Comparison of ENCODE assay signal across 21 mouse cellular contexts in the genomic region with DNA sequence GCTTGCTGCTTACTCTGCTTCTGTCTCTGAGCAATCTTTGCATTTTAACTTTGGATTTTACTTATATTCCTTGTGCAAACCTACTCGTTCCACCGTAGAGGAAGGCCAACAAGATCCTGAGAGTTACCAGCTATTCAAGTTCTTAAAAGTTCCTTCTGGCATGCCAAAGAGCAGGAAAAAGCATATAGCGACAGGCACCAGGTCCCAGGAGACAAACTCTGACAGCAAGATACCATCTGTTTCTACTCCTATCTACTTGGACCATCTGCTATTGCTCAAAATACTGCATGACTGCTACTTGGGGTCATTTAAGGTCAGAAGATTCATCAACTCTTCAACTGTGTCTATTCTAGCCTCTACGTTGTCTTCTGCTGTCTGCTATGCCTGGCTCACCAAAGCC.
A peak's percentile ranks its signal among the peaks of the same experiment; 100 is the strongest.
DNase-seq lines count a peak whose midpoint lies in the region; ATAC-seq and TF ChIP-seq lines count a peak whose summit lies in the region.
"Had no signal": no experiment of that assay in that cellular context is flagged by ENCODE, and none has a peak within 500 bp of the region (broad histone marks: within the 10 kb centered on the region; RNA-seq: fewer than 3 reads in every experiment).

No protein-coding gene starts in this region.

- no peaks in the 10 kb centered on the region for H3K36me3 ChIP-seq in hindbrain, postnatal 0 days (ENCODE audit: insufficient read depth, low read length)
- H3K36me3 ChIP-seq in hindbrain, embryonic 14.5 days (replicated peaks; ENCODE audit: control insufficient read depth, insufficient read depth): no peaks in the 10 kb centered on the region
- H3K36me3 ChIP-seq: embryonic facial prominence, embryonic 12.5 days; forebrain, embryonic 15.5 days; hindbrain, embryonic 13.5 days; intestine, embryonic 15.5 days had no signal

- TF ChIP-seq CTCF in hindbrain, postnatal 0 days (IDR thresholded peaks at IDR 0.05; ENCODE audit: low read depth): no peak

- no peak overlapping the region for H3K4me2 ChIP-seq in hindbrain, postnatal 0 days (ENCODE audit: low read depth, low read length)
- no peak overlapping the region for H3K4me2 ChIP-seq in hindbrain, embryonic 14.5 days (replicated peaks)
- H3K4me2 ChIP-seq: embryonic facial prominence, embryonic 12.5 days; forebrain, embryonic 15.5 days; heart, embryonic 11.5 days; hindbrain, embryonic 13.5 days; intestine, embryonic 15.5 days had no signal

- no peak overlapping the region for H3K4me3 ChIP-seq in hindbrain, postnatal 0 days (ENCODE audit: low read length)
- no peak overlapping the region for H3K4me3 ChIP-seq in hindbrain, embryonic 14.5 days (replicated peaks; ENCODE audit: low read length)
- H3K4me3 ChIP-seq: embryonic facial prominence, embryonic 12.5 days; forebrain, embryonic 15.5 days; hindbrain, embryonic 13.5 days; intestine, embryonic 15.5 days; megakaryocyte, embryonic 14.5 days had no signal

- no peak overlapping the region for H3K27ac ChIP-seq in hindbrain, postnatal 0 days
- no peak overlapping the region for H3K27ac ChIP-seq in hindbrain, embryonic 14.5 days
- H3K27ac ChIP-seq: embryonic facial prominence, embryonic 12.5 days; forebrain, embryonic 15.5 days; hindbrain, embryonic 13.5 days; intestine, embryonic 15.5 days had no signal

- no peak for ATAC-seq in hindbrain, postnatal 0 days
- no peak for ATAC-seq in hindbrain, embryonic 14.5 days (ENCODE audit: low FRiP score)
- ATAC-seq: forebrain, embryonic 15.5 days; intestine, embryonic 15.5 days; midbrain, embryonic 16.5 days had no signal

- no peaks in the 10 kb centered on the region for H3K9me3 ChIP-seq in hindbrain, postnatal 0 days (ENCODE audit: low read length)
- no peaks in the 10 kb centered on the region for H3K9me3 ChIP-seq in hindbrain, embryonic 14.5 days (ENCODE audit: control insufficient read depth, low read length)
- H3K9me3 ChIP-seq: embryonic facial prominence, embryonic 12.5 days; forebrain, embryonic 15.5 days; hindbrain, embryonic 13.5 days; intestine, embryonic 15.5 days; megakaryocyte, embryonic 14.5 days had no signal

- H3K27me3 ChIP-seq in hindbrain, postnatal 0 days (ENCODE audit: insufficient read depth, low read length): no peaks in the 10 kb centered on the region
- H3K27me3 ChIP-seq in hindbrain, embryonic 14.5 days (ENCODE audit: control insufficient read depth, insufficient read depth, low read length): no peaks in the 10 kb centered on the region
- H3K27me3 ChIP-seq: embryonic facial prominence, embryonic 12.5 days; forebrain, embryonic 15.5 days; hindbrain, embryonic 13.5 days; intestine, embryonic 15.5 days; megakaryocyte, embryonic 14.5 days had no signal

- DNase-seq in hindbrain, postnatal 0 days (ENCODE audit: low spot score): peak; percentile 12
- DNase-seq in hindbrain, embryonic 14.5 days (ENCODE audit: low spot score): no peak
- peak; percentile 12 for DNase-seq in right cerebral cortex, adult 18-20 months
- DNase-seq in right cerebral cortex, adult 2 months (ENCODE audit: low spot score in 2 of 2): no peak
- peak; percentile 4 to 55 for DNase-seq in cerebellum, postnatal 14 days
- DNase-seq in mesoderm, embryonic 11.5 days (ENCODE audit: low read depth, low spot score): peak; percentile 45
- no peak for DNase-seq in thymus, postnatal 4 days
- no peak for DNase-seq in kidney, postnatal 25 days
- DNase-seq: heart, postnatal 10 days; kidney, adult 9 months; kidney, postnatal 4 days; liver; lung, adult 2 months; thymus, adult 18-20 months had no signal

- no peaks in the 10 kb centered on the region for H3K4me1 ChIP-seq in hindbrain, postnatal 0 days (ENCODE audit: insufficient read depth, low read length)
- H3K4me1 ChIP-seq in hindbrain, embryonic 14.5 days (replicated peaks; ENCODE audit: control insufficient read depth, insufficient read depth, low read length): no peaks in the 10 kb centered on the region; the same call in 1 of the 2 replicates
- H3K4me1 ChIP-seq: forebrain, embryonic 15.5 days; hindbrain, embryonic 13.5 days; intestine, embryonic 15.5 days; megakaryocyte, embryonic 14.5 days had no signal

- no peak overlapping the region for H3K9ac ChIP-seq in hindbrain, postnatal 0 days (replicated peaks; ENCODE audit: low read length)
- H3K9ac ChIP-seq in hindbrain, embryonic 14.5 days: no peak overlapping the region
- H3K9ac ChIP-seq: embryonic facial prominence, embryonic 12.5 days; forebrain, embryonic 15.5 days; hindbrain, embryonic 13.5 days; intestine, embryonic 15.5 days had no signal

- 65% methylated on average over 4 of the region's 4 CpGs for WGBS in hindbrain, postnatal 0 days
- WGBS in hindbrain, embryonic 14.5 days: 54% methylated on average over 4 of the region's 4 CpGs

Comparison
In these comparisons a context has a peak if more than half of its experiments do, and no peak if none do; other contexts are left out.
1. DNase-seq: peak in hindbrain, postnatal 0 days (single experiment), right cerebral cortex, adult 18-20 months (single experiment), cerebellum, postnatal 14 days (2 of 2) and mesoderm, embryonic 11.5 days (single experiment); none in hindbrain, embryonic 14.5 days (single experiment), right cerebral cortex, adult 2 months (0 of 2), thymus, postnatal 4 days (single experiment) and kidney, postnatal 25 days (0 of 2).